Mouse (Mus musculus): ENCODE data around the gene Rhov. TPM values are rescaled to one million over a fixed set of nuclear protein-coding genes. Genes with fewer than 3 reads are reported as not detected.

Rhov gene
- polyA plus RNA-seq, 1 experiment from 2014 or later: 2.3 TPM

GRCm38 (mm10) chr2:119254976-119255375, 16.1 kb downstream of the Rhov start:
- 26% methylated on average over 7 of the region's 7 CpGs for WGBS

GRCm38 (mm10) chr2:119250826-119251478, 20.1 kb downstream of the Rhov start:
- Histone ChIP-seq H3K27me3 (replicated peaks; ENCODE audit: control insufficient read depth, insufficient read depth, low read length) (peaks cover 19% of the 10 kb centered on the region; the same call in 1 of the 2 replicates), H3K36me3 (ENCODE audit: control insufficient read depth, insufficient read depth, low read length) (no peaks in the 10 kb centered on the region), H3K9ac (ENCODE audit: low read length) (no peak overlapping the region), H3K27ac (ENCODE audit: low read depth) (no peak overlapping the region), H3K4me3 (ENCODE audit: low read depth, low read length) (no peak overlapping the region), H3K4me1 (replicated peaks; ENCODE audit: control insufficient read depth, insufficient read depth, low read length) (no peaks in the 10 kb centered on the region), H3K9me3 (ENCODE audit: control insufficient read depth, low read length) (no peaks in the 10 kb centered on the region), H3K4me2 (ENCODE audit: low read length) (peak overlapping the region; percentile 26; the same call in 1 of the 2 replicates)
- ATAC-seq (replicated peaks; ENCODE audit: low FRiP score, low TSS enrichment, low read depth): peak; percentile 81
- DNase-seq (ENCODE audit: low spot score): peak; percentile 97
- WGBS: 10% methylated on average over 11 of the region's 11 CpGs

More at GRCm38 (mm10) chr2:119254976-119255375, 16.1 kb downstream of the Rhov start:
- Histone ChIP-seq H3K4me1 (replicated peaks; ENCODE audit: control insufficient read depth, insufficient read depth, low read length) (no peaks in the 10 kb centered on the region), H3K4me3 (ENCODE audit: low read depth, low read length) (no peak overlapping the region), H3K9ac (ENCODE audit: low read length) (no peak overlapping the region), H3K4me2 (ENCODE audit: low read length) (no peak overlapping the region), H3K9me3 (ENCODE audit: control insufficient read depth, low read length) (no peaks in the 10 kb centered on the region), H3K27me3 (replicated peaks; ENCODE audit: control insufficient read depth, insufficient read depth, low read length) (peaks cover 19% of the 10 kb centered on the region; the same call in 1 of the 2 replicates), H3K27ac (ENCODE audit: low read depth) (no peak overlapping the region), H3K36me3 (ENCODE audit: control insufficient read depth, insufficient read depth, low read length) (no peaks in the 10 kb centered on the region)
- ATAC-seq (replicated peaks; ENCODE audit: low FRiP score, low TSS enrichment, low read depth) (no peak), DNase-seq (ENCODE audit: low spot score) (no peak)

GRCm38 (mm10) chr2:119250377-119250776, 20.7 kb downstream of the Rhov start:
- no peak overlapping the region for H3K9ac ChIP-seq (ENCODE audit: low read length)
- H3K27ac ChIP-seq (ENCODE audit: low read depth): no peak overlapping the region
- peaks cover 17% of the 10 kb centered on the region; the same call in 1 of the 2 replicates for H3K27me3 ChIP-seq (replicated peaks; ENCODE audit: control insufficient read depth, insufficient read depth, low read length)
- H3K9me3 ChIP-seq (ENCODE audit: control insufficient read depth, low read length): no peaks in the 10 kb centered on the region
- 59% methylated on average over 5 of the region's 5 CpGs for WGBS
- H3K36me3 ChIP-seq (ENCODE audit: control insufficient read depth, insufficient read depth, low read length): no peaks in the 10 kb centered on the region
- no peak for DNase-seq (ENCODE audit: low spot score)
- ATAC-seq (replicated peaks; ENCODE audit: low FRiP score, low TSS enrichment, low read depth): peak; percentile 26; the same call in 1 of the 2 replicates
- H3K4me1 ChIP-seq (replicated peaks; ENCODE audit: control insufficient read depth, insufficient read depth, low read length): no peaks in the 10 kb centered on the region
- H3K4me3 ChIP-seq (ENCODE audit: low read depth, low read length): no peak overlapping the region
- no peak overlapping the region for H3K4me2 ChIP-seq (ENCODE audit: low read length)

GRCm38 (mm10) chr2:119249592-119250061, 21.4 kb downstream of the Rhov start:
- no peak for DNase-seq (ENCODE audit: low spot score)
- Histone ChIP-seq H3K4me3 (ENCODE audit: low read depth, low read length) (no peak overlapping the region), H3K27ac (ENCODE audit: low read depth) (no peak overlapping the region), H3K27me3 (replicated peaks; ENCODE audit: control insufficient read depth, insufficient read depth, low read length) (peaks cover 9% of the 10 kb centered on the region; the same call in 1 of the 2 replicates), H3K4me2 (ENCODE audit: low read length) (no peak overlapping the region), H3K4me1 (replicated peaks; ENCODE audit: control insufficient read depth, insufficient read depth, low read length) (no peaks in the 10 kb centered on the region), H3K9ac (ENCODE audit: low read length) (no peak overlapping the region), H3K36me3 (ENCODE audit: control insufficient read depth, insufficient read depth, low read length) (no peaks in the 10 kb centered on the region), H3K9me3 (ENCODE audit: control insufficient read depth, low read length) (no peaks in the 10 kb centered on the region)
- whole genome bisulfite sequencing: 66% methylated on average over 4 of the region's 4 CpGs
- peak; percentile 33; the same call in 1 of the 2 replicates for ATAC-seq (replicated peaks; ENCODE audit: low FRiP score, low TSS enrichment, low read depth)

GRCm38 (mm10) chr2:119247904-119248303, 23.2 kb downstream of the Rhov start:
- Histone ChIP-seq H3K27ac (ENCODE audit: low read depth) (no peak overlapping the region), H3K27me3 (replicated peaks; ENCODE audit: control insufficient read depth, insufficient read depth, low read length) (no peaks in the 10 kb centered on the region), H3K4me1 (replicated peaks; ENCODE audit: control insufficient read depth, insufficient read depth, low read length) (no peaks in the 10 kb centered on the region), H3K9me3 (ENCODE audit: control insufficient read depth, low read length) (no peaks in the 10 kb centered on the region), H3K36me3 (ENCODE audit: control insufficient read depth, insufficient read depth, low read length) (no peaks in the 10 kb centered on the region), H3K4me3 (ENCODE audit: low read depth, low read length) (no peak overlapping the region), H3K9ac (ENCODE audit: low read length) (no peak overlapping the region), H3K4me2 (ENCODE audit: low read length) (no peak overlapping the region)
- 86% methylated on average over 9 of the region's 9 CpGs for WGBS
- DNase-seq (ENCODE audit: low spot score): no peak
- ATAC-seq (replicated peaks; ENCODE audit: low FRiP score, low TSS enrichment, low read depth): no peak

- no peak for DNase-seq (ENCODE audit: low spot score)
- Histone ChIP-seq H3K4me3 (ENCODE audit: low read depth, low read length) (no peak overlapping the region), H3K9me3 (ENCODE audit: control insufficient read depth, low read length) (no peaks in the 10 kb centered on the region), H3K4me2 (ENCODE audit: low read length) (no peak overlapping the region), H3K9ac (ENCODE audit: low read length) (no peak overlapping the region), H3K36me3 (ENCODE audit: control insufficient read depth, insufficient read depth, low read length) (no peaks in the 10 kb centered on the region), H3K27ac (ENCODE audit: low read depth) (no peak overlapping the region), H3K4me1 (replicated peaks; ENCODE audit: control insufficient read depth, insufficient read depth, low read length) (no peaks in the 10 kb centered on the region), H3K27me3 (replicated peaks; ENCODE audit: control insufficient read depth, insufficient read depth, low read length) (no peaks in the 10 kb centered on the region)
- no peak for ATAC-seq (replicated peaks; ENCODE audit: low FRiP score, low TSS enrichment, low read depth)
- WGBS: 81% methylated on average over 7 of the region's 7 CpGs
Observed at GRCm38 (mm10) chr2:119245246-119245645, 25.8 kb downstream of the Rhov start.

- Histone ChIP-seq H3K4me3 (ENCODE audit: low read depth, low read length) (no peak overlapping the region), H3K27me3 (replicated peaks; ENCODE audit: control insufficient read depth, insufficient read depth, low read length) (peaks cover 22% of the 10 kb centered on the region), H3K36me3 (ENCODE audit: control insufficient read depth, insufficient read depth, low read length) (no peaks in the 10 kb centered on the region), H3K27ac (ENCODE audit: low read depth) (no peak overlapping the region), H3K9ac (ENCODE audit: low read length) (no peak overlapping the region), H3K4me1 (replicated peaks; ENCODE audit: control insufficient read depth, insufficient read depth, low read length) (0 out of 2 replicates have a peak, but pooled peaks cover 2% of the 10 kb centered on the region), H3K4me2 (ENCODE audit: low read length) (no peak overlapping the region), H3K9me3 (ENCODE audit: control insufficient read depth, low read length) (no peaks in the 10 kb centered on the region)
- ATAC-seq (replicated peaks; ENCODE audit: low FRiP score, low TSS enrichment, low read depth): no peak
- WGBS: 60% methylated on average over 9 of the region's 9 CpGs
- no peak for DNase-seq (ENCODE audit: low spot score)
Observed at GRCm38 (mm10) chr2:119242548-119242947, 28.5 kb downstream of the Rhov start.

DNA sequence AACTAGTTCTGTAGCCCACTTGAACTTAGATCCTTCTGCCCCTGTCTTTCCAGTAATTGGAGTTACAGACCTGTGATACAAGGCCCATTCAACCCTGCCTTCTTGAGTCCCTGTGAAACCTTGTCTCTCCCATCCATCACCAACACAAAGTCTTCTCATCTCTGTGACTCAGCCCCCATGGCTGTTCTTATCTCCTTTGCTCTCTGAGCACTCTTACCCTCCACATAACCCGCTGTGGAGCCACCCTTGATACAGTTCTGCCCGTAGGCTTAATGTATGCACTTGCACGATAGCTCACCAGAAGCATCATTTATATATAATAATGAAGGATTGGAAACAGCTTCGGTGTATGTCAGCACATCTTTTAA, 30.3 kb downstream of the Rhov start:
- H3K27ac ChIP-seq (ENCODE audit: low read depth): no peak overlapping the region
- no peak overlapping the region for H3K9ac ChIP-seq (ENCODE audit: low read length)
- no peak for DNase-seq (ENCODE audit: low spot score)
- ATAC-seq (replicated peaks; ENCODE audit: low FRiP score, low TSS enrichment, low read depth): no peak
- no peaks in the 10 kb centered on the region for H3K36me3 ChIP-seq (ENCODE audit: control insufficient read depth, insufficient read depth, low read length)
- no peaks in the 10 kb centered on the region for H3K9me3 ChIP-seq (ENCODE audit: control insufficient read depth, low read length)
- H3K4me2 ChIP-seq (ENCODE audit: low read length): 0 out of 2 replicates have a peak overlapping the region, but pooled peaks have one; percentile 4
- peaks cover 34% of the 10 kb centered on the region for H3K27me3 ChIP-seq (replicated peaks; ENCODE audit: control insufficient read depth, insufficient read depth, low read length)
- 87% methylated on average over 4 of the region's 4 CpGs for WGBS
- no peak overlapping the region for H3K4me3 ChIP-seq (ENCODE audit: low read depth, low read length)
- H3K4me1 ChIP-seq (replicated peaks; ENCODE audit: control insufficient read depth, insufficient read depth, low read length): 0 out of 2 replicates have a peak, but pooled peaks cover 3% of the 10 kb centered on the region
